Mouse (Mus musculus): ENCODE results near the gene Dgkh. TPM values are rescaled to one million over a fixed set of nuclear protein-coding genes. Genes with fewer than 3 reads are reported as not detected.

Gene Dgkh
- polyA plus RNA-seq, 1 experiment from 2014 or later, result 0.94 TPM

- Histone ChIP-seq H3K4me1 (replicated peaks; ENCODE audit: control insufficient read depth, insufficient read depth, low read length) (0 out of 2 replicates have a peak, but pooled peaks cover 5% of the 10 kb centered on the region), H3K36me3 (ENCODE audit: control insufficient read depth, insufficient read depth) (no peaks in the 10 kb centered on the region), H3K9ac (ENCODE audit: low read depth, low read length) (no peak overlapping the region), H3K9me3 (ENCODE audit: control insufficient read depth) (no peaks in the 10 kb centered on the region), H3K27ac (ENCODE audit: low read depth, low read length) (no peak overlapping the region), H3K4me2 (replicated peaks; ENCODE audit: low read depth) (no peak overlapping the region), H3K27me3 (replicated peaks; ENCODE audit: control insufficient read depth, insufficient read depth, low read length) (no peaks in the 10 kb centered on the region), H3K4me3 (ENCODE audit: low read depth, low read length) (no peak overlapping the region)
- 77% methylated on average over 3 of the region's 3 CpGs for WGBS
- TF ChIP-seq CTCF (IDR thresholded peaks at IDR 0.05; ENCODE audit: low read depth), result no peak
- no peak for ATAC-seq
Observed at GRCm38 (mm10) chr14:78699634-78700033, 32.9 kb downstream of the Dgkh start.

GRCm38 (mm10) chr14:78699196-78699595, 33.4 kb downstream of the Dgkh start:
- 76% methylated on average over 5 of the region's 5 CpGs for WGBS
- Histone ChIP-seq H3K9ac (ENCODE audit: low read depth, low read length) (no peak overlapping the region), H3K27me3 (replicated peaks; ENCODE audit: control insufficient read depth, insufficient read depth, low read length) (no peaks in the 10 kb centered on the region), H3K9me3 (ENCODE audit: control insufficient read depth) (no peaks in the 10 kb centered on the region), H3K4me1 (replicated peaks; ENCODE audit: control insufficient read depth, insufficient read depth, low read length) (0 out of 2 replicates have a peak, but pooled peaks cover 5% of the 10 kb centered on the region), H3K4me3 (ENCODE audit: low read depth, low read length) (no peak overlapping the region), H3K4me2 (replicated peaks; ENCODE audit: low read depth) (no peak overlapping the region), H3K27ac (ENCODE audit: low read depth, low read length) (no peak overlapping the region), H3K36me3 (ENCODE audit: control insufficient read depth, insufficient read depth) (no peaks in the 10 kb centered on the region)
- no peak for TF ChIP-seq CTCF (IDR thresholded peaks at IDR 0.05; ENCODE audit: low read depth)
- ATAC-seq, result no peak

- H3K27ac ChIP-seq (ENCODE audit: low read depth, low read length), result no peak overlapping the region
- TF ChIP-seq CTCF (IDR thresholded peaks at IDR 0.05; ENCODE audit: low read depth), result no peak
- H3K9ac ChIP-seq (ENCODE audit: low read depth, low read length), result no peak overlapping the region
- WGBS, result 95% methylated on average over 8 of the region's 8 CpGs
- H3K4me3 ChIP-seq (ENCODE audit: low read depth, low read length), result no peak overlapping the region
- H3K9me3 ChIP-seq (ENCODE audit: control insufficient read depth), result no peaks in the 10 kb centered on the region
- 0 out of 2 replicates have a peak, but pooled peaks cover 6% of the 10 kb centered on the region for H3K4me1 ChIP-seq (replicated peaks; ENCODE audit: control insufficient read depth, insufficient read depth, low read length)
- H3K36me3 ChIP-seq (ENCODE audit: control insufficient read depth, insufficient read depth), result no peaks in the 10 kb centered on the region
- no peak overlapping the region for H3K4me2 ChIP-seq (replicated peaks; ENCODE audit: low read depth)
- no peak for ATAC-seq
- no peaks in the 10 kb centered on the region for H3K27me3 ChIP-seq (replicated peaks; ENCODE audit: control insufficient read depth, insufficient read depth, low read length)
Observed at GRCm38 (mm10) chr14:78694121-78694520, 38.5 kb downstream of the Dgkh start.

- Histone ChIP-seq H3K36me3 (ENCODE audit: control insufficient read depth, insufficient read depth) (no peaks in the 10 kb centered on the region), H3K4me2 (replicated peaks; ENCODE audit: low read depth) (no peak overlapping the region), H3K4me1 (replicated peaks; ENCODE audit: control insufficient read depth, insufficient read depth, low read length) (0 out of 2 replicates have a peak, but pooled peaks cover 4% of the 10 kb centered on the region), H3K27me3 (replicated peaks; ENCODE audit: control insufficient read depth, insufficient read depth, low read length) (no peaks in the 10 kb centered on the region), H3K9ac (ENCODE audit: low read depth, low read length) (no peak overlapping the region), H3K9me3 (ENCODE audit: control insufficient read depth) (no peaks in the 10 kb centered on the region), H3K27ac (ENCODE audit: low read depth, low read length) (no peak overlapping the region), H3K4me3 (ENCODE audit: low read depth, low read length) (no peak overlapping the region)
- 56% methylated on average over 4 of the region's 4 CpGs for WGBS
- no peak for ATAC-seq
- TF ChIP-seq CTCF (IDR thresholded peaks at IDR 0.05; ENCODE audit: low read depth), result no peak
Observed at GRCm38 (mm10) chr14:78692602-78693001, 40.0 kb downstream of the Dgkh start.

GRCm38 (mm10) chr14:78691926-78692487, 40.6 kb downstream of the Dgkh start:
- TF ChIP-seq CTCF (IDR thresholded peaks at IDR 0.05; ENCODE audit: low read depth), result no peak
- 54% methylated on average over 5 of the region's 5 CpGs for whole genome bisulfite sequencing
- Histone ChIP-seq H3K9me3 (ENCODE audit: control insufficient read depth) (no peaks in the 10 kb centered on the region), H3K27ac (ENCODE audit: low read depth, low read length) (no peak overlapping the region), H3K4me2 (replicated peaks; ENCODE audit: low read depth) (no peak overlapping the region), H3K4me1 (replicated peaks; ENCODE audit: control insufficient read depth, insufficient read depth, low read length) (0 out of 2 replicates have a peak, but pooled peaks cover 4% of the 10 kb centered on the region), H3K36me3 (ENCODE audit: control insufficient read depth, insufficient read depth) (no peaks in the 10 kb centered on the region), H3K27me3 (replicated peaks; ENCODE audit: control insufficient read depth, insufficient read depth, low read length) (no peaks in the 10 kb centered on the region), H3K9ac (ENCODE audit: low read depth, low read length) (no peak overlapping the region), H3K4me3 (ENCODE audit: low read depth, low read length) (no peak overlapping the region)
- ATAC-seq, result no peak

- Histone ChIP-seq H3K27me3 (replicated peaks; ENCODE audit: control insufficient read depth, insufficient read depth, low read length) (no peaks in the 10 kb centered on the region), H3K36me3 (ENCODE audit: control insufficient read depth, insufficient read depth) (no peaks in the 10 kb centered on the region), H3K9me3 (ENCODE audit: control insufficient read depth) (no peaks in the 10 kb centered on the region), H3K27ac (ENCODE audit: low read depth, low read length) (no peak overlapping the region), H3K4me3 (ENCODE audit: low read depth, low read length) (no peak overlapping the region), H3K4me1 (replicated peaks; ENCODE audit: control insufficient read depth, insufficient read depth, low read length) (0 out of 2 replicates have a peak, but pooled peaks cover 4% of the 10 kb centered on the region), H3K4me2 (replicated peaks; ENCODE audit: low read depth) (no peak overlapping the region), H3K9ac (ENCODE audit: low read depth, low read length) (no peak overlapping the region)
- ATAC-seq, result no peak
- WGBS, result 58% methylated on average over 1 of the region's 1 CpGs
- no peak for TF ChIP-seq CTCF (IDR thresholded peaks at IDR 0.05; ENCODE audit: low read depth)
Observed at GRCm38 (mm10) chr14:78690883-78691282, 41.7 kb downstream of the Dgkh start.
